Mouse (Mus musculus) bone marrow macrophage, adult 2 months (primary cell): ENCODE results near the gene Tbx2.

Experiments used
- CTCF ChIP-seq: IDR thresholded peaks from 2 replicates; pipeline ENCODE4 v1.5.1; 2012; ENCODE audit warnings: low read depth, mild to moderate bottlenecking, low read length, moderate library complexity
- POLR2A ChIP-seq: IDR thresholded peaks from 2 replicates; pipeline ENCODE4 v1.6.1; 2012; ENCODE audit warnings: mild to moderate bottlenecking, low read depth, low read length, borderline replicate concordance

GRCm38 (mm10) chr11:85888451-85888961 lies 56.2 kb downstream of the Tbx2 start:
- TF ChIP-seq CTCF (no peak), POLR2A (no peak)
